Mouse (Mus musculus): Measurements from ENCODE around the gene Hrc. TPM values are rescaled to one million over a fixed set of nuclear protein-coding genes. Genes with fewer than 3 reads are reported as not detected.

The Hrc gene
- polyA plus RNA-seq, 1 experiment from 2014 or later, result 0.86 TPM

DNA sequence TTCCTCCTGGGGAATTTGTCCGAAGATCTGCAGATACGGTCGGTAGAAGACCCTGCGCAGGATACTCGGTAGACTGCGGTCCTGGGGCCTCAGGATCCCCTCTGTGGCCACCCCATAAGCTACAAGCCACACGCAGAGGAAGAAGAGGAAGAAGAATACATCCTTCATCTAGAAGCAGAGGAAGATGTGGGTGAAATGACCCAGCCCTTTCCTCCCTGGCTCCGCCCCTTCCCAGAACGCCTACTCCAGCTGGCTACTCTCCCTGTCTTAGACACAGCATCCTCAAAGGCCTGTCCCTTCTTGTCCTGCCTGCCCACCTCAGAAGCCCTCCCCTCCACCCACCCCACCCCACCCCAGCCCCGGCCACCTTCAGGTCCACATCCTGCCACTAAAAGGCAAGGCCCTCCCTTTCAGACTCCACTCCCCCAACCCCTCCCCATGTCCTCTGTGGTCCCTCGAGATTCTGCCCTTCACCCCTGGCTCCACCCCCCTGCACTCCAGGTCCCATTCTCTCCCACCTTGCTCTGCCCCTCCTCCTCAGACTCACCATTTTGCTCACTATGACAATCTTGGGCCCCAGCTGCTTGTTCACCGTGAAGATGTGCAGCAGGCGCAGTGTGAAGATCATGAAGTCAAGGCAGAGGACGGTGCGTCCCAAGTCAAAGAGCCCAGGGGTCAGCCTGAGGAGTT lies 26.4 kb upstream of the Hrc start:
- no peak overlapping the region for H3K9ac ChIP-seq (ENCODE audit: low read depth, low read length)
- ATAC-seq, result no peak
- peaks cover 13% of the 10 kb centered on the region for H3K4me1 ChIP-seq (ENCODE audit: control insufficient read depth, insufficient read depth, low read length)
- no peak overlapping the region for H3K27ac ChIP-seq (ENCODE audit: low read length)
- H3K27me3 ChIP-seq (replicated peaks; ENCODE audit: control insufficient read depth, insufficient read depth, low read length), result no peaks in the 10 kb centered on the region
- H3K4me3 ChIP-seq (ENCODE audit: low read length), result no peak overlapping the region
- H3K9me3 ChIP-seq (ENCODE audit: control insufficient read depth, low read length), result no peaks in the 10 kb centered on the region
- H3K4me2 ChIP-seq (ENCODE audit: low read depth, low read length), result no peak overlapping the region
- 68% methylated on average over 15 of the region's 15 CpGs for WGBS
- peaks cover 6% of the 10 kb centered on the region; the same call in 1 of the 2 replicates for H3K36me3 ChIP-seq (ENCODE audit: control insufficient read depth, insufficient read depth, low read length)

DNA sequence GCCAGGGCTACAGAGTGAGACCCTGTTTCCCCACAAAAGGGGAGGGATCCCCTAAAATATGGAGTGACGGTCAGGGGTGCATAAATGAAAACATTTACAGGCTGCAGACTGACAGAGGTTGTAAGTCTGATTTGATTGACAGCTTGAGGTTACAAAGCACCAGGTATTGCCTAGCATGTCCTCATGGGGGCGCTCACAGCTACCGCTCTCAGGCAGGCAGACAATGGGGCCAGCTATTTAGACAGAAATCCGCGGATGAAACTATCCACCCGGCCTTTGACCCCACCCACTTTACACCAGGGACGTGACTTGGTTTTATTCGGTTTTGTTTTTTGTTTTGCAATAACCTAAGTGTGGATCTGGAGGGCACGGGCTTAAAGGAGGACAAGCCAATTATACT lies 25.6 kb upstream of the Hrc start:
- Histone ChIP-seq H3K27me3 (replicated peaks; ENCODE audit: control insufficient read depth, insufficient read depth, low read length) (no peaks in the 10 kb centered on the region), H3K4me3 (ENCODE audit: low read length) (no peak overlapping the region), H3K27ac (ENCODE audit: low read length) (no peak overlapping the region), H3K9ac (ENCODE audit: low read depth, low read length) (no peak overlapping the region), H3K9me3 (ENCODE audit: control insufficient read depth, low read length) (no peaks in the 10 kb centered on the region), H3K4me2 (ENCODE audit: low read depth, low read length) (no peak overlapping the region), H3K4me1 (ENCODE audit: control insufficient read depth, insufficient read depth, low read length) (peaks cover 16% of the 10 kb centered on the region), H3K36me3 (ENCODE audit: control insufficient read depth, insufficient read depth, low read length) (peaks cover 6% of the 10 kb centered on the region; the same call in 1 of the 2 replicates)
- WGBS, result 14% methylated on average over 9 of the region's 9 CpGs
- no peak for ATAC-seq

DNA sequence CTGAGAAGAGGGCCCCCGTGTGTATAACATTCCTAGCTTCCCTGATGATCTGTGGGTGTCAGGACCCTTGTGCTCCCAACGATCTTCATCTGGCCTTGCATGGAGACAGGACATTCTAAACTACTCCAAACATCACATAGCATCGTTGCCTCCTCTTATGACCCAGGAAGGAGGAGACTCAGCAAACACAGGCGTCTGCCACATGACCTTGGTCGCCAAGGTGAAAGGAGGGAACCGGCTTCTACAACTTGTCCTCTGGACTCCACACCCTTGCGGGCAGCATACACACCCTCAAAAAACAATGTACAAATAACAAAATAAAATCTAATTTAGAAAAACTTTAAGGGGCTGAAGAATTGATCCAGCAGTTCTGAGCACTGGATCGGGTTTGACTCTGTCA lies 23.1 kb upstream of the Hrc start:
- Histone ChIP-seq H3K27me3 (replicated peaks; ENCODE audit: control insufficient read depth, insufficient read depth, low read length) (no peaks in the 10 kb centered on the region), H3K9ac (ENCODE audit: low read depth, low read length) (no peak overlapping the region), H3K4me1 (ENCODE audit: control insufficient read depth, insufficient read depth, low read length) (peaks cover 10% of the 10 kb centered on the region; the same call in 1 of the 2 replicates), H3K36me3 (ENCODE audit: control insufficient read depth, insufficient read depth, low read length) (peaks cover 6% of the 10 kb centered on the region; the same call in 1 of the 2 replicates), H3K27ac (ENCODE audit: low read length) (0 out of 2 replicates have a peak overlapping the region, but pooled peaks have one; percentile 7), H3K4me3 (ENCODE audit: low read length) (no peak overlapping the region), H3K9me3 (ENCODE audit: control insufficient read depth, low read length) (no peaks in the 10 kb centered on the region), H3K4me2 (ENCODE audit: low read depth, low read length) (no peak overlapping the region)
- WGBS, result 24% methylated on average over 8 of the region's 8 CpGs
- no peak for ATAC-seq

DNA sequence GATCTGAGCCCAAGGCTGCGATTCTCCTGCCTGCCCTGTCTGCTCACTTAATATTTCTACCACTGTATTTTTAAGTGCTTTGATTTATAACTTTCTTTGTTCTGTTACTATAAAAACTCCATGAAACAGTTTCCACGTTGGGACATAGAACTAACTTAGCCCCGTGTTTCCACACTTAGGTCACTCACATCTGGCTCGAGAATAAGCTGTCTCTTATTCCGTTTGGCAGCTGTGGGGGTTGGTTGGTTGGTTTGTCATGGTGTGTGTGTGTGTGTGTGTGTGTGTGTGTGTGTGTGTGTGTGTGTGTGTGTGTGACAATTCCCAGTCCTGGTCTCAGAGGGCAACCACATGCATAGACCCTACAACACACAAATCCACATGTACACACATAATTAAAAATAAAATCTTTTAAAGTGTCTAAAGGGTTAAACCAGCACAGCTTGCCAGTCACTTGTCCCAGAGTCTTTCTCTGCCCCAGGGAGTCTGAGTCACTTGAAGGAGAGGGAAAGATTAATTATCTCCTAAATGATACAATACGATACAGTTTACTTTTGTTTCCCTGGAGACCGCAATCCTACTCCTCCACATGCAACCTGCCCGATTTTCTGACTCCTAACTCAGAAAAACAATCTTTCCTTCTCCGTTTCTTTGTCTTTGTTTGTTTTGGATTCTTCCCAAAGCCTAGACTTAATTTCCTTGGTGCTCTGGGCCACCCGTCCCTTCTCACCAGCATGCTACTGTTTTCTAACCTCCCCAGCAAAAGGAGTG lies 22.2 kb upstream of the Hrc start:
- peaks cover 10% of the 10 kb centered on the region; the same call in 1 of the 2 replicates for H3K4me1 ChIP-seq (ENCODE audit: control insufficient read depth, insufficient read depth, low read length)
- no peak for ATAC-seq
- H3K27ac ChIP-seq (ENCODE audit: low read length), result peak overlapping the region; percentile 58
- H3K36me3 ChIP-seq (ENCODE audit: control insufficient read depth, insufficient read depth, low read length), result peaks cover 3% of the 10 kb centered on the region; the same call in 1 of the 2 replicates
- no peak overlapping the region for H3K4me3 ChIP-seq (ENCODE audit: low read length)
- 0 out of 2 replicates have a peak overlapping the region, but pooled peaks have one; percentile 11 for H3K9ac ChIP-seq (ENCODE audit: low read depth, low read length)
- H3K27me3 ChIP-seq (replicated peaks; ENCODE audit: control insufficient read depth, insufficient read depth, low read length), result no peaks in the 10 kb centered on the region
- 20% methylated on average over 10 of the region's 10 CpGs for WGBS
- no peak overlapping the region for H3K4me2 ChIP-seq (ENCODE audit: low read depth, low read length)
- H3K9me3 ChIP-seq (ENCODE audit: control insufficient read depth, low read length), result no peaks in the 10 kb centered on the region

DNA sequence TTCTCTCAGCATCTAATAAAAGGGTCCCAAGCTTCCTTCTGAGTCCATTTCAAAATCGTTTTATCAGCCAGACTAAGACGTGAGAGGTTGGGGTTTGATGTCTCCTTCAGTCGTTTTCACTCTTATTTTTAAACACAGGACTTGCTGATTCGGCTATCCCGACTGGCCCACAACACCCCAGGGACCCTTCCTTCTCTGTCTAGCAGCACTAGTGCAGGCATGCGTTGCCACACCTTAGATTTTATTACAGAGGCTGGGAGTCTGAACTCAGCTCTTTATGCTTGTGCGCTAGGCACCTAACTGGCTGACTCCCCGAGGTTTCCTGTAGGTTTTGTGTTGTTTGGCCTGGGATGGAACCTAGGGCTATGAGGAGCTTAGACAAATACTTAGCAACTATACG lies 21.6 kb upstream of the Hrc start:
- Histone ChIP-seq H3K27me3 (replicated peaks; ENCODE audit: control insufficient read depth, insufficient read depth, low read length) (no peaks in the 10 kb centered on the region), H3K36me3 (ENCODE audit: control insufficient read depth, insufficient read depth, low read length) (no peaks in the 10 kb centered on the region), H3K9me3 (ENCODE audit: control insufficient read depth, low read length) (no peaks in the 10 kb centered on the region), H3K4me3 (ENCODE audit: low read length) (no peak overlapping the region), H3K4me1 (ENCODE audit: control insufficient read depth, insufficient read depth, low read length) (peaks cover 10% of the 10 kb centered on the region; the same call in 1 of the 2 replicates), H3K27ac (ENCODE audit: low read length) (peak overlapping the region; percentile 58), H3K9ac (ENCODE audit: low read depth, low read length) (0 out of 2 replicates have a peak overlapping the region, but pooled peaks have one; percentile 11), H3K4me2 (ENCODE audit: low read depth, low read length) (no peak overlapping the region)
- WGBS, result 23% methylated on average over 9 of the region's 9 CpGs
- ATAC-seq, result peak; percentile 59

DNA sequence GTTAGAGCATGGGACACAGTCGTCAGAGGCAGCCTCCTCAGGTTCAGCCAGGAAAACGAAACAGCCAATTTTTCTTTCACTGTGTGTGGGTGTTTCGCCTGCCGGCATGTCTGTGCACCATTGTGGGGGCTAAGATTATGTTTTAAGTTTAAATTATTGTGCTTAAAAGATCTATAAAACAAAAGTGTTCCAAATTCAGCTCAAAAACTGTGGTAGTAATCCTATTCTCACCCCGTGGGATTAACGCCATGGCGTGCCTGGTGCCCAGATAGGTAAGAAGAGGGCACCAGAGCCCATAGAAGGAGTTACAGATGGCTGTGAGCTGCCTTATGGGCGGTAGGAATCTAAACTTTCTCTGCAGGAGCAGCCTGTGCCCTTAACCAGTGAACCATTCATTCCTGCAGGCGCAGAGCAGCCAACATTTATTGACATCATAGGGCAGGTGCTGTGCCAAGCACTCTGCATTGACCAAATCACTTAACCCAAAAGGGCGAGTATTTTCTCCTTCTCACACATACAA lies 19.8 kb upstream of the Hrc start:
- Histone ChIP-seq H3K9me3 (ENCODE audit: control insufficient read depth, low read length) (no peaks in the 10 kb centered on the region), H3K4me3 (ENCODE audit: low read length) (no peak overlapping the region), H3K4me2 (ENCODE audit: low read depth, low read length) (no peak overlapping the region), H3K4me1 (ENCODE audit: control insufficient read depth, insufficient read depth, low read length) (peaks cover 10% of the 10 kb centered on the region; the same call in 1 of the 2 replicates), H3K27ac (ENCODE audit: low read length) (no peak overlapping the region), H3K27me3 (replicated peaks; ENCODE audit: control insufficient read depth, insufficient read depth, low read length) (no peaks in the 10 kb centered on the region), H3K36me3 (ENCODE audit: control insufficient read depth, insufficient read depth, low read length) (no peaks in the 10 kb centered on the region), H3K9ac (ENCODE audit: low read depth, low read length) (no peak overlapping the region)
- ATAC-seq, result no peak
- WGBS, result 89% methylated on average over 10 of the region's 10 CpGs

DNA sequence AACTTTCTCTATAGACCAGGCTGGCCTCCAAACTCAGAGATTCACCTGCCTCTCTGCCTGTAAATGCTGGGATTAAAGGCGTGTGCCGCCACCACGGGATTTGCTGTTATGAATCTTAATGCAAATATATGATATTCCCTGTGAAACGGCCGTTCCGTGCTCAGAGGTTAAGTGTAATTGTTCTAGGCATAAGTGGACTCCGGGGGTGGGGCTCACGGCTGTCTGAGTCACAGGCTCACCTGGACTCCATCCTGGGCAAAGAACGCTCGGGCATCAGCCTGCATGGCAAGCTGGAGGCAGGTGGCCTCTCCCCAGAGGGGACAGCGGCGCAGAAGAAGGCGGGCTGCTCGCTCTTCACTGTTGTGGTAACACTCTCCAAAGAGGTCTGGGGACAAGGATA lies 18.6 kb upstream of the Hrc start:
- Histone ChIP-seq H3K4me2 (ENCODE audit: low read depth, low read length) (no peak overlapping the region), H3K4me3 (ENCODE audit: low read length) (no peak overlapping the region), H3K9me3 (ENCODE audit: control insufficient read depth, low read length) (no peaks in the 10 kb centered on the region), H3K27me3 (replicated peaks; ENCODE audit: control insufficient read depth, insufficient read depth, low read length) (no peaks in the 10 kb centered on the region), H3K9ac (ENCODE audit: low read depth, low read length) (no peak overlapping the region), H3K4me1 (ENCODE audit: control insufficient read depth, insufficient read depth, low read length) (peaks cover 10% of the 10 kb centered on the region; the same call in 1 of the 2 replicates), H3K27ac (ENCODE audit: low read length) (no peak overlapping the region), H3K36me3 (ENCODE audit: control insufficient read depth, insufficient read depth, low read length) (no peaks in the 10 kb centered on the region)
- peak; percentile 61 for ATAC-seq
- WGBS, result 82% methylated on average over 14 of the region's 14 CpGs

DNA sequence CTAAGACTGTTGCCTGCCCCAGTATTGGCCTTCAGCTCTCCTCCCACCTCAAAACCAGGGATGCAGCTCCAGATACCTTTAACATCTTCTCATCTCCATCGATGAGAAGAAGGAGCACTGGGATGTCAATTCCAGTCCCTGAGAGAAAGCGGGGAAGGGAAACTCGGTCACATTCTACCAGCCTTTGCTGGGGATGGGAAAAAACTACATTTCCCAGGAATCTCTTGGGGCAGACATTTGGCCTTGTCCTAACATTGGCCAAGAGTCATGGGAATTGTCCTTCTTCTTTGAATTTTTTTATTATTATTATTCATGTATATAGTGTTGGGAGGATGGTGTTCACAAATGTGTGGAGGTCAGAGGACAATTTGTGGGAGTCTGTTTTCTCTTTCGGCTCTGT lies 12.8 kb upstream of the Hrc start:
- peaks cover 25% of the 10 kb centered on the region for H3K36me3 ChIP-seq (ENCODE audit: control insufficient read depth, insufficient read depth, low read length)
- no peak overlapping the region for H3K9ac ChIP-seq (ENCODE audit: low read depth, low read length)
- 89% methylated on average over 4 of the region's 4 CpGs for WGBS
- H3K27me3 ChIP-seq (replicated peaks; ENCODE audit: control insufficient read depth, insufficient read depth, low read length), result no peaks in the 10 kb centered on the region
- ATAC-seq, result no peak
- H3K4me1 ChIP-seq (ENCODE audit: control insufficient read depth, insufficient read depth, low read length), result no peaks in the 10 kb centered on the region
- no peak overlapping the region for H3K4me3 ChIP-seq (ENCODE audit: low read length)
- H3K27ac ChIP-seq (ENCODE audit: low read length), result no peak overlapping the region
- no peak overlapping the region for H3K4me2 ChIP-seq (ENCODE audit: low read depth, low read length)
- no peaks in the 10 kb centered on the region for H3K9me3 ChIP-seq (ENCODE audit: control insufficient read depth, low read length)

DNA sequence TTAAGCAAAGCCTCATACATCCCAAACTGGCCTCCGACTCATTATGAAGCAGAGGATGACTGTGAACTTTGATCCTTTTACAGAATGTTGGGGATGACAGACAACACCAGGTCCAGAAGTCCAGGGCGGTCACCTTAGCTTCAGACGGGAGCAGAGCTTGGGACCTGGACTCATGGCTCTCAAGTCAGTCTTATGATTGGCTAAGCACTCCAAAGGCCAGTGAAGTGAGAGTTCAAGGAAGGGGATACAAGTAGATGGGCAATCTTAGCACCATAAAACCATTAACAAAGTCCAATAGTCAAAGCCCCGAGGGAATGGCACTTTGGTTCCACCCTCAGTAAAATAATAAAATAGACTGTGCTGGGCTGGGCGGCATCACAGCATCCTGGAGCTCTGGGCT lies 12.0 kb upstream of the Hrc start:
- Histone ChIP-seq H3K36me3 (ENCODE audit: control insufficient read depth, insufficient read depth, low read length) (peaks cover 25% of the 10 kb centered on the region), H3K4me3 (ENCODE audit: low read length) (no peak overlapping the region), H3K4me2 (ENCODE audit: low read depth, low read length) (no peak overlapping the region), H3K9me3 (ENCODE audit: control insufficient read depth, low read length) (no peaks in the 10 kb centered on the region), H3K4me1 (ENCODE audit: control insufficient read depth, insufficient read depth, low read length) (no peaks in the 10 kb centered on the region), H3K27ac (ENCODE audit: low read length) (peak overlapping the region; percentile 57), H3K27me3 (replicated peaks; ENCODE audit: control insufficient read depth, insufficient read depth, low read length) (no peaks in the 10 kb centered on the region), H3K9ac (ENCODE audit: low read depth, low read length) (no peak overlapping the region)
- peak; percentile 96 for ATAC-seq
- WGBS, result 52% methylated on average over 5 of the region's 5 CpGs
